Mouse (Mus musculus): ENCODE results near the gene Mettl18. TPM values are rescaled to one million over a fixed set of nuclear protein-coding genes. Genes with fewer than 3 reads are reported as not detected.
A peak's percentile ranks its signal among the peaks of the same experiment; 100 is the strongest.

Mettl18 gene
- polyA plus RNA-seq, 2 experiments: 2.3 to 4.4 TPM

DNA sequence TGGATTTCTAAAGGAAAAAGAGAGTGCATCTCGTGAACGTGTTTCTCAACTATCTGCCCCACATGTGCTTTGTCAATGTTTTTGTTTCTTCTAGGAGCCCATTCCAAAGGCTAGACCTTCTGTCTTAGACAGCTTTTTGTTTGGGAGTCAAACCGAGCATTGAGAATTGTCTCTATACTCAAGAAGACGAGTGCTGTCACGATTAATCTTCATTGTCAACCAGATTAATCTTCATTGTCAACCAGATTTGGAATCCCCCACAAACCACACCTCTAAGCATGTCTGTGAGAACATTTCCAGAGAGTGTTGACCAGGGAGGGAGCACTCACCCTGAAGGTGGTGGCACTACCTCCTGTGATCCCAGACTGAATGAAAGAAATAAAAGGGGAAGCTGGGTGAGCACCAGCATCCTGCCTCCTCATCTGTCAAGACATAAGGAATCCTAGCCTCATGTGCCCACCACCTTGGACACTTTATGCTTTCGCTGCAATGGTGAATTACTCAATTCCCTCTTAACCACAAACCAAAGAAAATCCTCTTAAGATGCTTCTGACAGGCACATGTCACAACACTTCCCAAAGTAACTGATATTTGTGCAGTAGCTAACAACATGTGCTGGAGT, 7.3 kb downstream of the Mettl18 start:
- Histone ChIP-seq H3K36me3 (replicated peaks; ENCODE audit: control insufficient read depth, insufficient read depth, low read depth) (no peaks in the 10 kb centered on the region), H3K27ac (no peak overlapping the region), H3K4me1 (replicated peaks; ENCODE audit: control insufficient read depth in 2 of 2, insufficient read depth in 2 of 2, low read length in 1 of 2) (no peaks in the 10 kb centered on the region), H3K27me3 (ENCODE audit: control insufficient read depth, insufficient read depth, low read length) (no peaks in the 10 kb centered on the region), H3K9ac (replicated peaks) (no peak overlapping the region), H3K9me3 (ENCODE audit: control insufficient read depth, low read length) (no peaks in the 10 kb centered on the region), H3K4me2 (ENCODE audit: low read depth) (no peak overlapping the region), H3K4me3 (ENCODE audit: insufficient read depth in 1 of 2, low read depth in 2 of 2, low read length in 2 of 2) (no peak overlapping the region)
- no peak for DNase-seq (ENCODE audit: low read depth in 3 of 3, low spot score in 3 of 3)
- TF ChIP-seq EP300 (IDR thresholded peaks at IDR 0.05; ENCODE audit: low read depth): no peak
- no peak for TF ChIP-seq CTCF (IDR thresholded peaks at IDR 0.05; ENCODE audit: low read depth)
- ATAC-seq (ENCODE audit: insufficient read depth): no peak
- WGBS (ENCODE audit: insufficient replicate concordance): 46% methylated on average over 6 of the region's 6 CpGs

DNA sequence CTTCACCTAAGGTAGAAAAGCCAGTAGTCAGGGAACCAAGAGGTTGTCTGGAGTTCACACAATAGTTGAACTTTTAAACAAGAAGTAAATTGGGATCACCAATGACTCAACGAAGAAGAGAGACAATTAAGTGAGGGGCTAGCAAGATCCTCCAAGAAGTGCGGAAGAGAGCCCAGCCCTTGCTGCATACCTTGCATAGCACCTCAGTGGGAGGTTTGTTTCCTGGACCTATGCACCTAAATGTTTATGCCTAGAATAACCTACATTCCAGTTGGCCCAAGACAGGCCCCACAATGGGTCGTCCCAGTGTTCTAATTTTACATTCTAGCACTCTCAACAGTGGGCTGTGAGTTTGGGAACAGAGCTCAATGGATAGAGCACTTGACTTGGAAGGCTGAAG, 9.6 kb downstream of the Mettl18 start:
- Histone ChIP-seq H3K4me2 (ENCODE audit: low read depth) (no peak overlapping the region), H3K4me1 (replicated peaks; ENCODE audit: control insufficient read depth in 2 of 2, insufficient read depth in 2 of 2, low read length in 1 of 2) (no peaks in the 10 kb centered on the region), H3K9me3 (ENCODE audit: control insufficient read depth, low read length) (no peaks in the 10 kb centered on the region), H3K9ac (replicated peaks) (no peak overlapping the region), H3K4me3 (ENCODE audit: insufficient read depth in 1 of 2, low read depth in 2 of 2, low read length in 2 of 2) (no peak overlapping the region), H3K27me3 (ENCODE audit: control insufficient read depth, insufficient read depth, low read length) (no peaks in the 10 kb centered on the region), H3K27ac (no peak overlapping the region), H3K36me3 (replicated peaks; ENCODE audit: control insufficient read depth, insufficient read depth, low read depth) (no peaks in the 10 kb centered on the region)
- ATAC-seq (ENCODE audit: insufficient read depth): no peak
- 50% methylated on average over 3 of the region's 3 CpGs for WGBS (ENCODE audit: insufficient replicate concordance)
- DNase-seq (ENCODE audit: low read depth in 3 of 3, low spot score in 3 of 3): no peak
- no peak for TF ChIP-seq EP300 (IDR thresholded peaks at IDR 0.05; ENCODE audit: low read depth)
- TF ChIP-seq CTCF (IDR thresholded peaks at IDR 0.05; ENCODE audit: low read depth): no peak

DNA sequence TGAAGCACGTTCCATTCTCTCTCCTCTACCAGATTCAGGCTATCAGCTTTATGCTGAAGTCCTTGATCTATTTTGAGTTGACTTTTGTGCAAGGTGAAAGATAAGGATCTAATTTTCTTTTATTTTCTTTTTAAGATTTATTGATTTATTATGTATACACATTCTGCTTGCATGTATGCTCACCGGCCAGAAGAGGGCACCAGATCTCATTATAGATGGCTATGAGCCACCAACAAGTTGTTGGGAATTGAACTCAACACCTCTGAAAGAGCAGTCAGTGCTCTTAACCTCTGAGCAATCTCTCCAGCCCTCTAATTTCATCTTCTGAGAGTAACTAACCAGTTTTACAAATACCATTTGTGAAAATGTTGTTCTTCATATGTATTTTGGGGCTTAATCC, 14.5 kb downstream of the Mettl18 start:
- H3K27me3 ChIP-seq (ENCODE audit: control insufficient read depth, insufficient read depth, low read length): no peaks in the 10 kb centered on the region
- DNase-seq (ENCODE audit: low read depth in 3 of 3, low spot score in 3 of 3): peak in 1 of 3 experiments; percentile 7
- H3K4me1 ChIP-seq (replicated peaks; ENCODE audit: control insufficient read depth in 2 of 2, insufficient read depth in 2 of 2, low read length in 1 of 2): no peaks in the 10 kb centered on the region
- no peak overlapping the region for H3K4me3 ChIP-seq (ENCODE audit: insufficient read depth in 1 of 2, low read depth in 2 of 2, low read length in 2 of 2)
- H3K9me3 ChIP-seq (ENCODE audit: control insufficient read depth, low read length): no peaks in the 10 kb centered on the region
- WGBS (ENCODE audit: insufficient replicate concordance): 27% methylated on average over 2 of the region's 2 CpGs
- H3K9ac ChIP-seq (replicated peaks): no peak overlapping the region
- TF ChIP-seq EP300 (IDR thresholded peaks at IDR 0.05; ENCODE audit: low read depth) (no peak), CTCF (IDR thresholded peaks at IDR 0.05; ENCODE audit: low read depth) (peak; percentile 55; the same call in 1 of the 2 replicates)
- H3K4me2 ChIP-seq (ENCODE audit: low read depth): no peak overlapping the region
- H3K36me3 ChIP-seq (replicated peaks; ENCODE audit: control insufficient read depth, insufficient read depth, low read depth): no peaks in the 10 kb centered on the region
- ATAC-seq (ENCODE audit: insufficient read depth): no peak
- H3K27ac ChIP-seq: no peak overlapping the region

DNA sequence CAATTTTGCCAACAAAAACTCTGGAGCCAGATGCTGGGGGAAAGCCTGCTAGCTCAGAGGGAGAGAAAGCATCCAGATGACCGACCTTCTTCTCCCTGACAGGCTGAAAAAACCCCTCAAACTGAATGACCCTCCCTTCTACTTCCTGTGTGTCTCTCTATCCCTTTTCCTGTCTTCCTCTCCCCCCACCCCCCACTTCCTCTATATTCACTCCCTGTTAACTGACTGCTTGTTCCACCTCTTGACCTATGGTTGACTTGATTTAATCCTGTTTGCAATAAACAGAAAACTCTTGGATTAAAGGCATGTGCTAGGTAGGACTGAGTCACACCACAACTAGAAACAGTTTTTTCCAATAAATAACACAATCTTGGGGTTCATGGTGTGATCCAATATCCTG, 19.9 kb downstream of the Mettl18 start:
- H3K4me2 ChIP-seq (ENCODE audit: low read depth): no peak overlapping the region
- TF ChIP-seq CTCF (IDR thresholded peaks at IDR 0.05; ENCODE audit: low read depth): no peak
- TF ChIP-seq EP300 (IDR thresholded peaks at IDR 0.05; ENCODE audit: low read depth): no peak
- no peak overlapping the region for H3K27ac ChIP-seq
- DNase-seq (ENCODE audit: low read depth in 3 of 3, low spot score in 3 of 3) (no peak), ATAC-seq (ENCODE audit: insufficient read depth) (no peak)
- no peaks in the 10 kb centered on the region for H3K36me3 ChIP-seq (replicated peaks; ENCODE audit: control insufficient read depth, insufficient read depth, low read depth)
- H3K9ac ChIP-seq (replicated peaks): no peak overlapping the region
- no peaks in the 10 kb centered on the region for H3K27me3 ChIP-seq (ENCODE audit: control insufficient read depth, insufficient read depth, low read length)
- no peak overlapping the region for H3K4me3 ChIP-seq (ENCODE audit: insufficient read depth in 1 of 2, low read depth in 2 of 2, low read length in 2 of 2)
- no peaks in the 10 kb centered on the region for H3K4me1 ChIP-seq (replicated peaks; ENCODE audit: control insufficient read depth in 2 of 2, insufficient read depth in 2 of 2, low read length in 1 of 2)
- H3K9me3 ChIP-seq (ENCODE audit: control insufficient read depth, low read length): no peaks in the 10 kb centered on the region
- WGBS (ENCODE audit: insufficient replicate concordance): 5% methylated on average over 1 of the region's 1 CpGs

DNA sequence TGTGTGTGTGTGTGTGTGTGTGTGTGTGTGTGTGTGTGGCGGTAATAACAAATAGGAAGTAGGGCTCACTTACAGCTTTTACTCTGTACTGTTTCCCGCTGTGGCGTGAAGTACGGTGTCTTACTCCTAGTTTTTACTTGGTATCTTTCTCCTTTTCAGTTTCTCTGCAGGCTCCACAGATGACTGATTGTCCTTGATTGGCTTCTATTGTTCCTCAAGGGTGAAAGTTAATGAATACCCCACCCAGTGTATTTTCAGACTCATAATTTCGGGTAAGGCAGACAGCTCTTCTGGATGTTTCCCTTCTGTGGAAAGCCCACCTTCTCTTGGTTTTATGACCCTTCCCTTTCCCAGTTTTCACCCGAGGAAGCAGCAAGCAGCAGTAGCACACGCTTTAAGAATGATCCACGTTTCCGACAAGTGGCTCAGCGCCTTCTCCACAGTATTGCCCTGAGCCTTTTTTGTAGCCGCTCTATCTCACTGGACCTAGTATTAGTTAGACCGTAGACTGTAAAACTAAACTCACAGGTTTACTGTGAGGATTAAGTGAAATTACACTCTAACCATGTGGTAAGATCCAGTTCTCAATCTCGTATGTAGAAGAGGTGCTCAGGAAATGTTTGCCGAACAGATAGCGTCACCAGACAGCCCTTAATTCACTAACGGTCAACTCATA, 23.7 kb downstream of the Mettl18 start:
- Histone ChIP-seq H3K27me3 (ENCODE audit: control insufficient read depth, insufficient read depth, low read length) (no peaks in the 10 kb centered on the region), H3K9me3 (ENCODE audit: control insufficient read depth, low read length) (no peaks in the 10 kb centered on the region), H3K4me1 (replicated peaks; ENCODE audit: control insufficient read depth in 2 of 2, insufficient read depth in 2 of 2, low read length in 1 of 2) (no peaks in the 10 kb centered on the region), H3K9ac (replicated peaks) (no peak overlapping the region), H3K4me2 (ENCODE audit: low read depth) (no peak overlapping the region), H3K4me3 (ENCODE audit: insufficient read depth in 1 of 2, low read depth in 2 of 2, low read length in 2 of 2) (no peak overlapping the region), H3K27ac (no peak overlapping the region), H3K36me3 (replicated peaks; ENCODE audit: control insufficient read depth, insufficient read depth, low read depth) (no peaks in the 10 kb centered on the region)
- DNase-seq (ENCODE audit: low read depth in 3 of 3, low spot score in 3 of 3) (no peak), ATAC-seq (ENCODE audit: insufficient read depth) (no peak)
- WGBS (ENCODE audit: insufficient replicate concordance): 66% methylated on average over 16 of the region's 16 CpGs
- TF ChIP-seq CTCF (IDR thresholded peaks at IDR 0.05; ENCODE audit: low read depth) (no peak), EP300 (IDR thresholded peaks at IDR 0.05; ENCODE audit: low read depth) (no peak)
